Mouse (Mus musculus) cerebellum, postnatal 10 days (tissue): ENCODE data around the gene Cep128.

ENCODE experiments used
- DNase-seq, 2 experiments: peaks; one replicate each; pipeline ENCODE4 v3.0.0; 2021; ENCODE audit warnings: mixed read lengths in 2 of 2

The Cep128 gene

GRCm38 (mm10) chr12:91176808-91177526, 207.2 kb downstream of the Cep128 start:
- no peak for DNase-seq

GRCm38 (mm10) chr12:91171613-91172012, 212.6 kb downstream of the Cep128 start:
- no peak for DNase-seq

GRCm38 (mm10) chr12:91161015-91161730, 223.0 kb downstream of the Cep128 start:
- no peak for DNase-seq

GRCm38 (mm10) chr12:91158481-91158880, 225.7 kb downstream of the Cep128 start:
- no peak for DNase-seq

GRCm38 (mm10) chr12:91154052-91154451, 230.2 kb downstream of the Cep128 start:
- no peak for DNase-seq

GRCm38 (mm10) chr12:91149152-91149551, 235.1 kb downstream of the Cep128 start:
- no peak for DNase-seq

GRCm38 (mm10) chr12:91134740-91135517, 249.3 kb downstream of the Cep128 start:
- DNase-seq: no peak

GRCm38 (mm10) chr12:91115054-91115453, 269.2 kb downstream of the Cep128 start:
- DNase-seq: no peak

GRCm38 (mm10) chr12:91103316-91103715, 280.9 kb downstream of the Cep128 start:
- DNase-seq: no peak

- DNase-seq: no peak
Measured at GRCm38 (mm10) chr12:91097869-91098268, 286.3 kb downstream of the Cep128 start.

GRCm38 (mm10) chr12:91096197-91096596, 288.0 kb downstream of the Cep128 start:
- no peak for DNase-seq

- DNase-seq: peak; percentile 46 to 58
Measured at GRCm38 (mm10) chr12:91088271-91088670, 295.9 kb downstream of the Cep128 start.

- peak in 1 of 2 experiments; percentile 12 for DNase-seq
Measured at GRCm38 (mm10) chr12:91085967-91086366, 298.2 kb downstream of the Cep128 start.

GRCm38 (mm10) chr12:91075600-91075999, 308.6 kb downstream of the Cep128 start:
- DNase-seq: no peak

- DNase-seq: no peak
Measured at GRCm38 (mm10) chr12:91070551-91071045, 313.6 kb downstream of the Cep128 start.

- no peak for DNase-seq
Measured at GRCm38 (mm10) chr12:91067083-91067441, 317.1 kb downstream of the Cep128 start.

GRCm38 (mm10) chr12:91066286-91067082, 317.7 kb downstream of the Cep128 start:
- DNase-seq: no peak

GRCm38 (mm10) chr12:91065423-91065822, 318.8 kb downstream of the Cep128 start:
- no peak for DNase-seq

- DNase-seq: no peak
Measured at GRCm38 (mm10) chr12:91064368-91064999, 319.7 kb downstream of the Cep128 start.

GRCm38 (mm10) chr12:91063337-91064015, 320.7 kb downstream of the Cep128 start:
- DNase-seq: no peak

GRCm38 (mm10) chr12:91062681-91063080, 321.5 kb downstream of the Cep128 start:
- DNase-seq: peak; percentile 56 to 68
